Mouse (Mus musculus) urinary bladder, postnatal 25 days (tissue): Measurements from ENCODE around the gene Snn.
"Not testable (repeated sequence)": the region's sequence is repeated elsewhere in the genome, so short reads cannot be mapped to it uniquely, and the experiment has no call there.

Experiments
- DNase-seq: peaks from one replicate; pipeline ENCODE4 v3.0.0; 2022; ENCODE audit warnings: low spot score

Gene Snn

GRCm38 (mm10) chr16:11060645-11061044 is at the start of gene Snn:
Snn (plus strand) TSS chr16:11060945.
- DNase-seq, result no peak

- DNase-seq, result no peak
These were observed 49.5 kb upstream of the Snn start for GRCm38 (mm10) chr16:11011206-11011605.

GRCm38 (mm10) chr16:11011939-11012338 is 48.8 kb upstream of the Snn start:
- DNase-seq, result no peak

GRCm38 (mm10) chr16:11012571-11013463 is 47.9 kb upstream of the Snn start:
- DNase-seq, result peak; percentile 27

GRCm38 (mm10) chr16:11013464-11014147 is 47.1 kb upstream of the Snn start:
- DNase-seq, result not testable (repeated sequence)

GRCm38 (mm10) chr16:11014407-11014806 is 46.3 kb upstream of the Snn start:
- DNase-seq, result no peak

- DNase-seq, result no peak
These were observed 44.4 kb upstream of the Snn start for GRCm38 (mm10) chr16:11016353-11016752.

- no peak for DNase-seq
These were observed 42.7 kb upstream of the Snn start for GRCm38 (mm10) chr16:11017807-11018595.

- DNase-seq, result no peak
These were observed 39.2 kb upstream of the Snn start for GRCm38 (mm10) chr16:11021403-11022112.

GRCm38 (mm10) chr16:11022113-11022489 is 38.6 kb upstream of the Snn start:
- no peak for DNase-seq

GRCm38 (mm10) chr16:11023618-11024017 is 37.1 kb upstream of the Snn start:
- no peak for DNase-seq

GRCm38 (mm10) chr16:11024841-11025240 is 35.9 kb upstream of the Snn start:
- DNase-seq, result no peak

- DNase-seq, result no peak
These were observed 32.5 kb upstream of the Snn start for GRCm38 (mm10) chr16:11028206-11028605.

GRCm38 (mm10) chr16:11030844-11031243 is 29.9 kb upstream of the Snn start:
- no peak for DNase-seq

- no peak for DNase-seq
These were observed 29.4 kb upstream of the Snn start for GRCm38 (mm10) chr16:11031320-11031719.

GRCm38 (mm10) chr16:11034193-11034803 is 26.4 kb upstream of the Snn start:
- DNase-seq, result peak; percentile 84

GRCm38 (mm10) chr16:11035273-11035672 is 25.5 kb upstream of the Snn start:
- DNase-seq, result no peak

- DNase-seq, result peak; percentile 64
These were observed 24.8 kb upstream of the Snn start for GRCm38 (mm10) chr16:11035790-11036431.

GRCm38 (mm10) chr16:11040603-11041002 is 20.1 kb upstream of the Snn start:
- no peak for DNase-seq

GRCm38 (mm10) chr16:11043239-11043638 is 17.5 kb upstream of the Snn start:
- DNase-seq, result no peak

- DNase-seq, result no peak
These were observed 14.3 kb upstream of the Snn start for GRCm38 (mm10) chr16:11046437-11046836.
